Mouse (Mus musculus) MEL-GATA-1-ER (cell line): ENCODE results near the gene Slc7a8.
"Not testable (repeated sequence)": the region's sequence is repeated elsewhere in the genome, so short reads cannot be mapped to it uniquely, and the experiment has no call there.

Experiments used
- DNase-seq: peaks from one replicate; pipeline ENCODE4 v3.0.0-alpha.2; 2012; ENCODE audit warnings: low read depth; ENCODE audit errors: extremely low read depth

The Slc7a8 gene

GRCm38 (mm10) chr14:54780836-54781609 is 723 bp downstream of the Slc7a8 start:
- no peak for DNase-seq

DNA sequence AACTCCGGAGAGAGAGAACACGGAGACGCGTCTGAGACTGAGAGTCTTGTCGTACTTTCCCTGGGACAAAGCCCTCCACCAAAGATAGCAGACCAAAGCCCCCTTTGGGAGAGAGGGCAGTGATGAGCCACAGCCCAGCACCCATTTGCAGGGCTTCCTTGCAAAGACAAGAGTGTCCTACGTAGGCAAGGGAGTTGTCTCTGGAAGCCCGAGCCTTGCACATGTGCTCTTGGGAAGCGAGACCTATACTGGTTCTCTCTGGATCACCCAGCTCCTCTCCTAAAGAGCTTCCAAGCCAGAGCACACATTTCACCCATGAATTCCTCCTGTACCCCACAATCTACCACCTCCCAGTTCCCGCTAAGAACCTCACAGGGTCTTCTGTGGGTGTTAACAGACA is 1.7 kb downstream of the Slc7a8 start:
- no peak for DNase-seq

DNA sequence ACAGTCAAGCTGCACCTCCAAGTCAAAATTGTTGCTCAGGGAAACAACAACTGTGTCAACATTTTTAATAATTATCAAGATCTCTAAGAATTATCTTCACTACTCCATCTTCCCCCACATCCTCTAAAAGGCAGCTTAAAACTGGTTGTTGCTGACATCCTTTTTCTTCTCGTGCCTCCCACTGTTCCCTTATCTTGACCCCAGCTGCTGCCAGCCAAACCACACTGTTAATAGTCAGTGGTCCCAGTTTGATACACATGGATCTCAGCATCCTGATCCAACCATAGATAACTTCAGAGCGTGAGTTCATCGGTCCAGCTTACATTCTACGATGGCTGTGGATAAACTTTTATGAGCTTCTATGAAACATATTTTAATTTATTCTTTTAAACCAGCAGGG is 3.9 kb downstream of the Slc7a8 start:
- no peak for DNase-seq

- DNase-seq, result no peak
Observed at GRCm38 (mm10) chr14:54776768-54777167, 5.0 kb downstream of the Slc7a8 start.

DNA sequence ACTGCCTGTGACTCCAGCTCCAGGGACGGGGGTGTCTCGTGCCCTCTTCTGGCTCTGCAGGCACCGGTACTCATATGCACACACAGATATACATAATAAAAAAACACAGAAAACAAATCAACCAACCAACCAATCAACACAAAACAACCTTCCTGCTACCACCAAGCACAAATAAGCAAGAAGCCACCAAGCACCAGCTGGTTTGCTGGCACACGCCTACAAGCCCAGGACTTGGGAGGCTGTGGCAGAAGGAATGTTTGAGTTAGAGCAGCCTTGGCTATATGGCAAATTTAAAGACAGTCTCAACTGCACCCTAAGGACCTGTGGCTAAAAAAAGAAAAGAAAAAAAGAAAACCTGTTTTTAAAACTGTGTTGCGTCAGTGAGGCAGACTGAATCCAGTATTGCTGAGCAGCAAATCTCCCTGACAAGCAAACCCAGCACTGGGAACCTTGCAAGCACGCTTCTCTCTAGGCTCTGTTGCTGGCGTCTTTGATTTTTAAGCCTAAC is 6.2 kb downstream of the Slc7a8 start:
- DNase-seq, result no peak

DNA sequence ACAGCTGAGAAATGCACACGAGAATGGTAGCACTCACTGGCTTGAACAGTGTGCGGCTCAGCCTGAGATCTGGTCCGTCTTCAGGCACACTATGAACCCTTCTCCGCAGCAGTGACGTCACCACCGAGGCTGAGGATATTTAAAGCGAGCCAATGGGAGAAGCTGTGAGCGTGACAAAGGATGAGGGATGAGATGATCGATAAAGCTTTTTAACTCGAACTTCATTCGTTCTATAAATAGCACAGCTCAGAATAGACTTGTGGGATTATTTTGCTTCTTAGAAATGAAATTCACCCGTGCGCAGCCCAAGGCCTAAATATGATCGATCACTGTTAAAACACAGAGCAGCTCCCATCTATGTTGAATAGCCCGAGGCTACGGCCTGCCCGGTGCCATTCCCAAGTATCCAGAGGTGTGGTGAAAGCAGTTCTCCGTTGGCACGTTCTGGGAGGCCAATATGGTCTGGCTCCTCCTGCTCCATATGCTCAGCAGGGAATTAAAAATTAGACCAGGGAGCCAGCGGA is 9.4 kb downstream of the Slc7a8 start:
- no peak for DNase-seq

DNA sequence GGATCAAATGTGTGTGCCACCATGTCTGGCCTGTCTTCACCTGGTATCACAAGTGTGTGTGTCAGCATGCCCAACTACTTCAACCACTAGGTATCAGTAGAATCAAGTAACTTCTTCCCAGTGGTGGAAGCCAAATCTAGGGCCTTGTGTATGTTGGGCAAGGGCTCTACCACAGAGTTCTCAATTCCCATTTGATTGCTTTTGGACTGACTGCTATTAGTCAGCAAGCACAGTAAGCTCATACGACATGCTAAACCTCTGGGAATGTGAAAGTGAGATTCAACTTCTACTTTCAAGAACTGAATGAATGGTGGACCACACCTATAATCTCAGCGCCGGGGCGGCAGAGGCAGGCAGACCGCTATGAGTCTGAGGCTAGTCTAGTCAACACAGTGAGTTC is 11.4 kb downstream of the Slc7a8 start:
- DNase-seq, result no peak

GRCm38 (mm10) chr14:54769068-54769425 is 12.7 kb downstream of the Slc7a8 start:
- DNase-seq, result no peak

GRCm38 (mm10) chr14:54768314-54769067 is 13.3 kb downstream of the Slc7a8 start:
- DNase-seq, result no peak

GRCm38 (mm10) chr14:54766937-54767336 is 14.8 kb downstream of the Slc7a8 start:
- DNase-seq, result not testable (repeated sequence)

DNA sequence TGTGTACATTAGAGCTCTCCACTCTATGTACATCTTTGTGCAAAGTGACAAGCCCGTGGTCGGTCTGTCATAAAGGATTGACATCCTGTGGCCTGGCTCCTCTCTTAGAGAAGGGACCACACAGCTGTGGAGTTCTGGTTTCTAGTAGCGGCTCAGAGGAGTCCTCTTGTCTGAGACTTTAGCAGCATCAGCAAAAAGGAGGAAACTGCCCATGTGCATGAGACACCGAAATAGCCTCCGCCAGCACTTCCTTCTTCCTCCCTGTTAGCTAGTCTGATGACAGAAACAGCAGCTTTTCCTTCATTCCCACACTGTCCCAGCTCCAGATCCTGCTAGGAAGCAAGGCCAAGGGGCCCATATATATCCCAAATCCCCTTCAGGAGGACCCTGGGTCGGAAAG is 25.4 kb downstream of the Slc7a8 start:
- no peak for DNase-seq

DNA sequence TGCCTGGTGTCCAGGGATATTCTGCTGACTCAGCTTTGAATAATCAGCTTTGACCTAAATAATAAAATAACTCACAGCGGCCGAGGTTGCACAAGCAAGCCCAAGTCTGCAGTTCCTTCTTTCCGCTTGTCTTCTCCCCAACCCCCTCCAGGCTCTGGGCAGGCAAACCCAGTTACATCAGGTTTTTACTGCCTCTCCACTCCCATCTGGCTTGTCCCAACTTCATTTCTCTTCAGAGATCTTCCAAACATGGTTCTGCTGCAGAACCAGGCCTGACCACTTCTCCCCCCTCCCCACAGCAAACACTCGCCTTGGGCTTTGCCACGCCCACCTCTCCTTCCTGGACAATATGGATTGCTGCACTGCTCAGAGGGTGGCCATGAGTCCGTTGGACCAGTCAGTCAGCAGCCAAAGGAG is 27.1 kb downstream of the Slc7a8 start:
- DNase-seq, result peak; percentile 80

GRCm38 (mm10) chr14:54753986-54754601 is 27.7 kb downstream of the Slc7a8 start:
- DNase-seq, result peak; percentile 58

- DNase-seq, result no peak
Observed at GRCm38 (mm10) chr14:54752938-54753337, 28.8 kb downstream of the Slc7a8 start.

- DNase-seq, result no peak
Observed at GRCm38 (mm10) chr14:54751768-54752167, 30.0 kb downstream of the Slc7a8 start.

- DNase-seq, result no peak
Observed at GRCm38 (mm10) chr14:54749238-54749637, 32.5 kb downstream of the Slc7a8 start.

GRCm38 (mm10) chr14:54747942-54748917 is 33.5 kb downstream of the Slc7a8 start:
- no peak for DNase-seq

GRCm38 (mm10) chr14:54746038-54746437 is 35.7 kb downstream of the Slc7a8 start:
- peak; percentile 33 for DNase-seq

GRCm38 (mm10) chr14:54744473-54744872 is 37.3 kb downstream of the Slc7a8 start:
- no peak for DNase-seq

DNA sequence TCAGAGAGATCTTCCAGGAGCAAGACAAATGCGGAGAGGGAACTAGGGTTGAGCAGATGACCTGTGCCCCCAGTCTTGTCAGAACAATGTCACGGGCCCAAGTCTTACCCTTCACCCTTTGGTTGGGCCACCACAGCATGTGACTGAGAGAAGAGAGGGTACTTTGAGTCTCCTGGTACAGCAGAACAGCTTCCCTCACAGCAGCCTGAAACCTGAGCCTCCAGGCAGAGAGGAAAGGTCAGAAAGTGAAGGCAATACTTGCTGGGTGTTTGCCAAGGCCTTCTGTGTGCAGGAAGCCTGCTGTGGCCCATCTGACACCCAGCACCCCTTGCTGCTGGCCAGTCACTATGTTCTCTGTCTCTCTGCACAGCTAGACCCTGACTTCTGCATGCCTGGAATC is 39.4 kb downstream of the Slc7a8 start:
- DNase-seq, result no peak

GRCm38 (mm10) chr14:54741721-54742120 is 40.0 kb downstream of the Slc7a8 start:
- no peak for DNase-seq
